Mouse (Mus musculus) gastrocnemius, postnatal 10 days (tissue): ENCODE results near the gene Plcg2. TPM values are rescaled to one million over a fixed set of nuclear protein-coding genes. Genes with fewer than 3 reads are reported as not detected.

Experiments used
- DNase-seq: peaks from one replicate; pipeline ENCODE4 v3.0.0; 2021; ENCODE audit warnings: mixed read lengths
- total RNA-seq, 2 experiments: library from RNA; stranded (reverse); gene quantifications; 2 replicates each; pipeline ENCODE4 v1.2.3; 2021

Gene Plcg2
- total RNA-seq, 2 experiments from 2014 or later = 1.0 to 2.6 TPM

DNA sequence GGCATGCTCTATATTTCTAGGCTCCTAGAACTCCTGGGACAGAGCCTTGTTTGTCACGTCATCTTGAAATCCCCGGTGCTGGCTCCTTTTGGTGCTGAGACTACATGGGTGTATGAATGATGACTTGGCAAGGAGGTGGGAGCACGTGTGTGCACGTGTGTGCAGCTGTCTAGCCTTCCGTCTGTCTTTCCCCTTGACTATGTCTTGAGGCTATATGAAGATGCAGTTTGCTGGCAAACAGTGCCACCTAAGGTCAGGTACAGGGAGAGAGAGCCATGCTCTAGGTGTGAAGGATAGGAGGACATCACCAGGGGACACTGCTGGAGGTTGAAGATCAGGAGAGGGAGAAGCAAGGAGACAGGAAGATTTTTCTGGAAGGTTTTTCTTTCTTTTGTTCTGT lies 49.9 kb downstream of the Plcg2 start:
- DNase-seq = no peak

DNA sequence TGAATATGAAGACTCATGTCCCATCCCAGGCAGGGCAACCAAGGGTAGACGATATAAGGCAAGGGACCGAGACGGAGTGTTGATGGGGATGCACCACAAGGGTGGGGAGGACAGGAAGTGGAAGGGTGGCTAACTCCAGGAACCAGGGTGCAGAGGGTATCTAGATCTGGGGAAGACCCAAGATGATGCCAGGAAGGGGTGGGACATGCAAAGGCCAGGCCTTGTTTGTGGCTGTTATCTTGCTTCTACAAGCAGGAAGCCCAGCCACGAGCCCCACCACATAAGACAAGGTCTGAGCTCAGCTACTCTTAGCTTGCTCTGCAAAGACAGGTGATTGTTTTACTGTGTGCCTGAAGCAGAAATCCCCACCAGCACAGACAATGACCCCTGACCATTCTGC lies 50.4 kb downstream of the Plcg2 start:
- no peak for DNase-seq

DNA sequence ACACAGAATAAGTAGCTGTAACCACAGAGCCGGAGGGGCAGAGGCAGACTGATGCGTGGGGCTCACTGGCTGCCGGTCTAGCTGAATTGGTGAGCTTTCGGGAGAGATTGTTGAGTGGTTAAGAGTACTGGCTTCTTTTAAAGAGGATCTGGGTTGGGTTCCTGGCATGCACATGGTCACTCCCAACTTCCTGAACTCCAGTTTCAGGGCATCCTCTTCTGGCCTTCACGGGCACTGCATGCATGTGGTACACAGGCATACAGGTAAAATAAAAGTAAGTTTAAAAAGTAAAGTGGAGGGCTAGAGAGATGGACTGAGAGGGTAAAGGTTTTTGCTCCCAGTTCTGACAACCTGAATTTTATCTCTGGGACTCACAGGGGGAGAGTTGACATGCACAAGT lies 52.4 kb downstream of the Plcg2 start:
- no peak for DNase-seq

DNA sequence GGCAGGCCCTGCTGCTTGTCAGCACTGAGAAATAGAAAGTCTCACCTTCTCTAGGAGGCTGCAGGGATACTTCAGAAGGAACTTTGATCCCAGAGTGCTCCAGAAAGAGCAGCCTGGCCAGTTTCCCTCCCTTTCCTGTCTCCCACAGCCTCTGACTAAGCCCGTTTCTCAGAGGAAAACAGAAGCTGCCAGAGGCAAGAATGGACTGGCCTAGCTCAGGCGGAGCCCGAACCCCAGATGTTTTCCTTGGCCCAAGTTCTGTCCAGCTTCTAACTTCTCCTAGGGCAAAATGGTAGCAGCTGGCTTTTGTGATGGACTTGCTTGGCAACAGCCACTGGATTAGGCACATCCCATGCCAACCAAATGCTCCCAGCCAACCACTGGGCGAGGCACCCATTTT lies 62.9 kb downstream of the Plcg2 start:
- DNase-seq = no peak

DNA sequence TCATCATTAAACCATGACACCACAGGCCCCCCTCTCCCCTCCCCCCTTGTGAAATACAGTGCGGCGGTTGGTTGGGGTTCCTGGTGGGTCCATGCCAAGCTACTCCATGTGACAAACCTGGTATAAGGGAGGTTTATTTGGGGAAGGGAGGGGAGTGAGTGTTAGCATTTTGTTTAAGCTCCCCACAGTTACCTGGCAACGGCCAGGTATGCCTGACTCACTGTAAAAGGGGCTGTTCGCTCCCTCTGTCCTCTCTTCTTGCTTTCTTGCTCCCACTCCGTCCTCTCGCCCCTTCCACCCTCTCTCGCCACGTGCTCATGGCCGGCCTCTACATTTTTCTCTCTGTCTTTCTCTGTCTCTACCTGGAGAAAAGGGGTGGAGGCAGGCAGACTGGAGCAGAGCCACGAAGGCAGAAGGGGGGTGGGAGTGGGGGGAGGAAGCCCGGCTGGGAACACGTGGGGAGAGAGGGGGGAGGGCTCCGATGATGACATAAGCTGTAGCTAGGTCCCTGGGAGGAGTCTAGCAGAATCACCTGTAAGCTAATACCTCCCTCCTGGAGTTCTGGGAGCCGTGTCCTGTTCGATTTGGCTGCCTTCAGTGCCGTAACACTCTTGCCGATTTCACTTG lies 63.8 kb downstream of the Plcg2 start:
- DNase-seq = no peak

DNA sequence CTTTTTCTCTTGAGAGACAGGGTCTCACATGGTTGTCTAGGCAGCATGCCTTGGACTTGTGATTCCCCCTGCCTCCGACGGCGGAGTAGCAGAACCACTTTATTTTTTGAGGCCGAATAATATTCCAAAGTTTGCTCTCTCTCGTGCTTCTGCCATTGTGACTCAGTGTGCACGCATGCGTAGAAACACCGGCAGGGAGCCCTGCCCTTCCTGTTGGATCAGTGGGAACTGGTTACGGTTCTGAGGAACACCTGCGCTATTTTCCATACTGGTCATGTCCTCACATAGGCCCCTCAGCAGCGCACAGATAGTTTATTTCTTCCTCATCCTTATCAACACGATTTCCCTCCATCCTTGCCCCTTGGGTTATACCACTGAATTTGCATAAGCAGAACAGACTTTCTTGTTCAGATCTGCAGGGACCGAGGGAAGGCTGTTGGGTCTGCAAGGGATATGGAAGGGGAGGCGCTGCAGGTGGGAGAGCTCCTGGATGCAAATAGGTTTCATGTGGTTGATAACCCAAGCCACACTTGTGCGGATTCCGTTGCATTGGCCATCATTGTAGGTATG lies 64.4 kb downstream of the Plcg2 start:
- no peak for DNase-seq

DNA sequence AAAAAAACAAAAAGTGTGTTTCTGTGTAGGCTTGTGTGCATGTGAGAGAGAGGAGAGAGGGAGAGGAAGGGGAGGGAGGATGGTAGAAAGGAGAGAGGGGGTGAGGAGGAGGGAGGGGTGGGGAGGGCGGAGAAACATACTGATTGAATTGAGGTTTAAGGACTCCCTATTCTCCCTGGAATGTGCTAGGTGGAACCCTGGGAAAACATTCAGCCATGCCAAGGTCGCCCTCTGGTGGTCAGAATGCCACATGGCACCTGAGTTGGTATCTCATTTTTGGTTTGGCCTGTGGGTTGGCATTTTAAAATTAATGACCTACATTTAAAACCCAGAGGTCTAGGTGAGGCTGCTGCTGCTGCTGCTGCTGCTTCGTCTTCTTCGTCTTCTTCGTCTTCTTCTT lies 71.3 kb downstream of the Plcg2 start:
- DNase-seq = peak; percentile 73

DNA sequence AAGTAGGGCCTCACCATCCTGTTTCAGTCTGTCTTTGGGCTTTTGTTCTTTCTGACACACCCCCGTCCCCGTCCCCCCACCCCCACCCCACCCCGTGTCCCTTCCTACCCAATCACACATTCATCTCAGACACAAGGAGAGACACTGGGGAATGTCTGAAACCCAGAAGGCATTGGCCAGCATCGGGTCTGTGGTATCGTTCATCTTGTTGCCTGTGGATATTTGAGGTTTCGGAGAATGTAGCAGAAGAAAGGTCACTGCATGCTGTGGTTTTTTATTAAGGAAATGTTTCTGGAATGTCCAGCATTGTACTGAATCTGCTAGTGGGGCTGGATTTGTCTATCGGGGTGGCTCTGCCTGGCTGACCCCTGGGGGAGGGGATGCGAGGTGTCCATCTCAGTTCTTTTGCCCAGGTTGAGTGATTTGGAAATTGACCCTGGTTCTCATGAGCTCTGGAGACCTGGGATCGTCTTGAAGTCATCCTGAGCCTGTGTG lies 78.2 kb downstream of the Plcg2 start:
- DNase-seq = no peak

DNA sequence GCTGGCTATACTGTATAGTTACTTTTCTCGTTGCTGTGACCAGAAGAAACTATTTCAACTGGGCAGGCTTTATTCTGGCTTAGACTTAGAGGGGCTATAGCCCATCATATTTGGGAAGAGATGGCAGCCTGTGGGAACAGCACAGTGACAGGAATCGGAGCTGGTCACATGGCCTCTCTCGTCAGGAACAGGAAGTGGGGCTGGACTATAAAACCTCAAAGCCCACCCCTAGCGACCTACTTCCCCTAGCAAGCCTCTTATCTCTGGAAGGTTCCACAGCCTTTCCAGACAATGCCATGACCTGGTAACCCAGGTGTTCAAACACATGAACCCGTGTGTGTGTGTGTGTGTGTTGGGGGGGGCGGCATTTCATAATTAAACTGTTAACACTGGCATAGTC lies 79.0 kb downstream of the Plcg2 start:
- DNase-seq = no peak

DNA sequence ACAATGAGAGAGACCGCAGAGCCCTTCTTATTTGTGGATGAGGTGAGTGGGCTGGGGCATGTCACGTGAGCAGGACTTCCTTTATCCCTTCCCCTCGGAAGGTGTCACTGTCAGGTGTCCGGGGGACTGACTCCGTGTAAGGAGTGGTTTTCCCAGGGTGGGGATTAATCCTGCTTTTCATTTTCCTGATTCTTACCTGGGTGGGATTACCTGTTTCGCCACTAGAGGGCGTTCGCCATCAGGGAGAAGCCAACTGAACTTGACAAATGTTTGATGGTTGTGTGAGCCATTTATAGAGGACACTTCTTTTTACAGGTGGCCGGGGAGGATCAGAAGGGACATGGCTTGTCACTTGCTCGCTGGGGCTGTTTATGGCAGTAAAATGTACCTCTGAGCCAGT lies 79.8 kb downstream of the Plcg2 start:
- no peak for DNase-seq

DNA sequence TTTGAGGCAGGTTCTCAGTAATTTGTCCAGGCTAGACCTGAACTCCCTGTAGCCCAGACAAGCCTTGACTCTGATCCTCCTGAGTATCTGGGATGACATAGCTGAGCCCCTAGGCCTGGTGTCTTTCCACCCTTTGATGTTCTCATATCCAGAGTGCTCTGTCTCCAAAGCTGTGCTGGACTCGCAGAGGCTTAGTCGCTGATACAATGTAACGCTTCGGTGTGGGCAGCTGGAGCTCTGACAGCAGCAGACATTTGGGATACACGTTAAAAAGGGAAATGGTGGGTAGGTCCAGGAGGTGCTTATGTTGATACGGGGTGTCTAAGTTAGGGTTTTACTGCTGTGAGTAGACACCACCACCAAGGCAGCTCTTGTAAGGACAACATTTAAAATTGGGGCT lies 80.8 kb downstream of the Plcg2 start:
- DNase-seq = no peak

DNA sequence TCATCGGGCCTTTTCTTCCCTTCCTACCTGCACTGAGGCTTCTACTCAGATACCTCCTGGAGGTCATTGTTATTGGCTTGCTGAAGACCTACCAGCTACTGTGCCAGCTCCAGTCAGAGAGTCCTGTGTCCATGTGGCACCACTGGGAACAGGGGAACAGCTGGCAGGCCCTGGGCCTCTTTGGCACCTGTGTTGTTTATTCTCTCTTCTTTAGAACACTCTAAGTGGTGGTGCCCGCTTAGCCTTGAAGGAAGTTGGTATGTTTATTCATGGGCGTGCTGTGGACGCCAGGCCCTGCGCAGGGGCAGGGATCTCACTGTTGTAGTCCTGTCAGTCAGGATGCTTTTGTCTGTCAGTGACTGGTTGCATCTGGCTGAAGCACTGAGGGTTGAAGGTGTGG lies 95.8 kb downstream of the Plcg2 start:
- DNase-seq = no peak

DNA sequence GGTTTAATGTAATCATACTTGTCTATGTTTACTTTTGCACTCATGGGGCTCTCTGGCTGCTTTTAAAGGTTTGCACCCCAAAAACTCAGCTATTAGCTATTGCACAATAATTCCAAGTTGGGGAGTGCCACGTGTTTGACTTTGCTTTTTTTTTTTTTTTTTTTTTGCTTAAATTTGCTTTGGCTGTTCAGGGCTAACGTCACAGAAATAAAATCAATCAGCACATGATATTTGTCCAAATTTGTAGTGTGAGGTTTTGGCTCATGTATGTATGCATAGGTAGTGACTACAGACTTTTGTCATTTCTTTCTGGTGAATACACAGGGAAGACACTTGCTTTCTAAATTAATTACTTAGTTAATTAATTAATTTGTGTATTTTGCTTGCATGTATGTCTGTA lies 96.9 kb downstream of the Plcg2 start:
- no peak for DNase-seq

DNA sequence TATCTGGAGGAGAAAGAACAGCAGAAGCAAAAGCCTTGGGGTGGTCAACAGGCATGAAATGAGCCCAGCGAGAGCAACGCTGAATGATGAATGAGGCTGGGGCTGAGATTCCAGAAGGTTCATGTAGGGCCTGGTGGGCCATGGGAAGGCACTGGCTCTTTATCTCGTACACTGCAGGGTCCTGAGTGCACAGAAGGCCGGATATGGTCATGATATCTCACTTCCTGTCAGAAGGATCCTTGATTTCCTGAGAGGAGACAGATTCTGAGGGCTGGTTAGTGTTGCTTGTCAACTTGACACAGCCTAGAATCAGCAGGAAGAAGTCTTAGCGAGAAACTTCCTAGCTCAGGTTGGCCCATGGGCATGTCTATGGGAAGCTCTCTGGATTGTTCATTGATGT lies 98.7 kb downstream of the Plcg2 start:
- DNase-seq = no peak

DNA sequence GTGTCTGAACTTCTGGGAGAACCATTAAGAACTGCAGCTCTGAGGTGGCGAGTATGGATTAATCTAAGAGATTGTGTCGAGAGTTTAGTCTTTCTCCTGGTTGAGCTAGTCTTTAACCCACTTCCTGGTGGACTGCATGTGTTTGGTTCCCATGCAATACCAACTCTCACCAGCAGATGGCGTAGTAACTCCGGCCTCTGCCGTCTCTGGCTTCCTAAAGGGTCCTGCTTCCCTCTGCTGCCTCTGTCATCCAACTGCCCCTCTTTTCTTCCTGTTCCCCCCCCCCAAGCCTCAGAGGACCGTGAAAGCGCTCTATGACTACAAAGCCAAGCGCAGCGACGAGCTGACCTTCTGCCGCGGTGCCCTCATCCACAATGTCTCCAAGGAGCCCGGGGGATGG lies 102.7 kb downstream of the Plcg2 start:
- DNase-seq = peak; percentile 18

DNA sequence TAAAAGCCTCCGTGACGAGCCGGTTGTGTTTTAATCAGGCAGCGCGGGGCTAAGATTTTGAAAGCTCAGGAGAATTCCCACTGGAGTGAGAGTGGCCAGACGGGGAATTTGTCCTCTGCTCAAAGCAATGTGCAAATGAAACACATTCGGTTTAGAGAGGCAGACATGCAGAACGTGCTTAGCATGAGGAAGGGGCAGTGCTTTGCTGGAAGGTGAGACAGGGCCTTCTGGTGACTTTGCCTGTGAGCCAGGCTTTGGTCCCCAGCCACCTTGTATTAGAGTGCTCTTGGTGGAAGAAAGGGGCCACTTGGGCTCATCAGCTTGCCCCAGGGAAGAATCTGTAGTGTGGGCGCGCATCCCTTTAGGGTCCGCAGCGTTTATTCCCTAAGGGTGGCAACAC lies 106.0 kb downstream of the Plcg2 start:
- DNase-seq = no peak

DNA sequence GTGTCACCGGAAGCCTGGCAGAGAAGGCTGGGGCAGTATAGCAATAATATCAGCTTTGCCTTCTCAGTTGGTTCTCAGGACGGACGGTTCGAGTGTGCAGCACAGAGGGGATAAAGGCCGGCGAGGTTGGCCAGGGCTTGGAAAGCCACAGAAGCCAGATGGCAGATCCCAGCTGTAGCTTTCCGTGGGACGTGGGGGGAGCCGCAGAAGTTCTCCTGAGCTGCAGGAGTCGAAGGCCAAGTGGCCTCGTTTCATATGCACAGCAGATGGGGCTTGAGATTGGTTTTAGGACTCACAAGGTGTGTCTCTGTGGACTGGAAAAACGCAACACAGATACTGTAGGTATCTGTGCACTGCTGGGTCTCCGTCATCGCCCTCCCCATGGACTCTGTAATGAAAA lies 106.6 kb downstream of the Plcg2 start:
- DNase-seq = no peak

DNA sequence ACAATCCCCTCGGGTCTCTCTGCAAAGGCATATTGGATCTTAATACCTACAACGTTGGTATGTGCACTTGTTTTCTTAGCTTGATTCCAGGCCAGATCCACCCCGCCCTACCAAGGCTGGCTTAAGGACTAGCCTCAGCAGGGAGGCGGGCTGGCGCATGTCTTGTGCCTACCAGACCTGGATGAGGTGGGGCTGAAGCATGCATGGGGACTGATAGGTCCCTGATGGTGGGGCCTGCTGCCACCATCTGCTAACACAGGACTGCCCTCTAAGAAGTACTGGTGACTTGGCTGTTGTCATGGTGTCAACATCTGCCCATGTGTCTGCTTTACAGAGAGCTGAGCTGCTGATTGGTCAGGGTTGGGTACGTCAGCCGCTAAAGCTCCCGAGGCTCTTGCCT lies 107.1 kb downstream of the Plcg2 start:
- no peak for DNase-seq

DNA sequence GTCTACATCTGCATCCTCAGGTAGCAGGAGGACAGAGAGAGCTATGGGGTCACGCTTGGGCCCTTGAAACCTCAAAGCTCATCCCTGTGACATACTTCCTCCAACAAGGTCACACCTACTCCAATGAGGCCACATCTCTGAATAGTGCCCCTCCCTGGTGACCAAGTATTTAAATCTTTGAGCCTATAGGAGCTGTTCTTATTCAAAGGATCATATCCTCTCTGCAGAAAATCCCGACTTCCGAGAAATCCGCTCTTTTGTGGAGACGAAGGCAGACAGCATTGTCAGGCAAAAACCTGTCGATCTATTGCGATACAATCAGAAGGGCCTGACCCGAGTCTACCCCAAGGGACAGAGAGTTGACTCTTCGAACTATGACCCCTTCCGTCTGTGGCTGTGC lies 112.4 kb downstream of the Plcg2 start:
- DNase-seq = no peak

DNA sequence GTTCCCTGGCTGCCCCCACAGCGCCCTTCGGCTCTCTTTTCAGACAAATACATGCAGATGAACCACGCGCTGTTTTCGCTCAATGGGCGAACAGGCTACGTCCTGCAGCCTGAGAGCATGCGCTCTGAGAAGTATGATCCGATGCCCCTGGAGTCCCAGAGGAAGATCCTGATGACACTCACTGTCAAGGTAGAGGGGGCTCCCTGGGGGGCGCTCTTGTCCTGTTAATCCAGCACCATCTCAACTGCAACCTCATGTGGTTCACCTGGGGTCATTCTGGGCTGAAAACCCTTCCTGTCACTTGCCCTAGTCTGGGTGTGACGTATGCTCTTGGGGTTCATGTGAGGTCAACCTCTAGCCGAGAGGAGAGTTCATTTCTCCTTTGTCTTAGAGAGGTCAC lies 114.8 kb downstream of the Plcg2 start:
- no peak for DNase-seq

DNA sequence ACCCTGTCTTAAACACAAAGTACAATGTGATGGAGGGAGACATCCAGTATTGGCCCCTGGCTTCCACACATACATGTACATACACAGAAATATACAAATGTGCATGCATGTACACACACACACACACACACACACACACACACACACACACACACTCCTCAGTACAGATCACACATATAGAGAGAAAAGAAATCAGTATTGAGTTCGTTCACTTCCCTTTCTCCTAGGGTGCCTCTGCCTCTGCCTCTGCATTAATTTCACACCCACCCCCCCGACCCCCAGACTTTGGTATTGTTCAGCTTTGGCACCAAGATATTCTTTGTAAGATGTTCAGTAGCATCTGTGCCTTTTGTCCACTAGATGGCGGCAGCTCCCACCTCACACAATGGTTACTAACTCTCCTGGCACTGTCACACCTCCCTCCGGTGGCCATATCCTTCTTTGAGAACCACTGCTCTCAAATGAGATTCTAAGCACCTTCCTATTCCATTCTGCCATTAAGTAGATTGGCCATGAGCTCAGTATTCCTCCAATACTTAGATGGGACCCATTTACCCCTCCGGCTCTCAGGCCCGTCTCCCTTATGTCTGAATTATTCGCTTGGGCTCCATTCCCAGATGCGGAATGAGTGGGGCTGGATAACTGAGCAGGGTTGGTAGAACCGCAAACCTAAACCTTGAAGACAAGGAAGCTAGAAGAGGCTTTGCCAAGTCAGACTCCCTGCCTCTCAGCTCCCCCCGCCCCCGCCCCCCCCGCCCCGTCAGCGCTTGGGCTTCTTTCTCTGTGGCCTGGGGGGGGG lies 128.1 kb downstream of the Plcg2 start:
- DNase-seq = peak; percentile 31

DNA sequence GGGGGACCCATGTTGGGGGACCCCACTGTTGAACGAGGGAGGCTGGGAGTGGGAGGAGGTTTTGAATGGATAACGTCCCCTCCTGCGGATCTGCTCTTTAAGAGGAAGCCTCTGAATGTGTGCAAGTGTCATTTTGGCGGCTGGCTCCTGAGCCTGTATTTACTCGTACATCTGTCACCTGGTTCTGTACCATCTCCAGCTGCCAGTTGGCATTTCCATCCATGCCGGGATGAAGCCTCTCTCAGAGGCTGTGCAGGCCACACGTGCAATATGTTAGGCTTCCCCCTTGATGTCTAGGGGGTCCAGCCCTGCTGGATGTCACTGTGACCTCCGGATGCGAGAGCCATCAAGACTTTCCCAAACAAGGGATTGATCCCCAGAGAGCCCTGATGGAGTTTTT lies 129.0 kb downstream of the Plcg2 start:
- no peak for DNase-seq

DNA sequence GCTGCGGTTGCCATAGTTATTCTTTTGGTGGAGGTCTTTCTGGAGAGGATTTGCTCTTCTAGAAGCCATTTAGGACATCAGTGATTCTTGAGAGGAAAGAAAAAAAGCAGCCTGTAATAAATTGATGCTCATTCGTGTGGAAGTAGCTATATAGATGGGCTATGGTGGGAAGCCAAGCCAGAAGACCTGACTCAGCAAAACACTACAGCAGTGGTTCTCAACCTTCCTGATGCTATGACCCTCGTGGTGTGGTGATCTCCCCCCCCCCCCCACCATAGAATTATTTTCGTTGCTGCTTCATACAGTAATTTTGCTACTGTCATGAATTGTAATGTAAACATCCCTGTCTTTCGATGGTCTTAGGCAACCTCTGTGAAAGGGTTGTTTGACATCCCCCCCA lies 134.4 kb downstream of the Plcg2 start:
- DNase-seq = no peak

DNA sequence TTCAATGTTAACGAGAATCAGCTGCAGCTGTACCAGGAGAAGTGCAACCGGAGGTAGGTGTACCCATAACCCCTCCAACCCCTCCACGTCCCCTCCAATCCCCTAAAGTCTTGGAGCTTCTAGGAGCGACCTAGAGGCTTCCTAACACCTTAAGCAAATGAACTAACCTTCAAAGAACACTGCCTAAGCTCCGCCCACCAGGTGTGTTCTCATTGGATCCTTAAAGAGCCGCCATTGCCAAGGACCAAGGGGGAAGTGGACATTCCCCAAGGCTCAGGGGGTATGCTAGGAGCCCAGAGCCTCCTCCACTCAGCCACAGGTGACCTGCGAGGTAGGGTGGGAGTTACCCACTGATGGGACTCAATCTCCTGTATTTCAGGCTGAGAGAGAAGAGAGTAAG lies 136.3 kb downstream of the Plcg2 start:
- DNase-seq = no peak
